Mouse (Mus musculus): ENCODE measurements around the gene Ehd1. TPM values are rescaled to one million over a fixed set of nuclear protein-coding genes. Genes with fewer than 3 reads are reported as not detected.

The Ehd1 gene
- polyA plus RNA-seq, 1 experiment from 2014 or later, result 44.9 TPM

DNA sequence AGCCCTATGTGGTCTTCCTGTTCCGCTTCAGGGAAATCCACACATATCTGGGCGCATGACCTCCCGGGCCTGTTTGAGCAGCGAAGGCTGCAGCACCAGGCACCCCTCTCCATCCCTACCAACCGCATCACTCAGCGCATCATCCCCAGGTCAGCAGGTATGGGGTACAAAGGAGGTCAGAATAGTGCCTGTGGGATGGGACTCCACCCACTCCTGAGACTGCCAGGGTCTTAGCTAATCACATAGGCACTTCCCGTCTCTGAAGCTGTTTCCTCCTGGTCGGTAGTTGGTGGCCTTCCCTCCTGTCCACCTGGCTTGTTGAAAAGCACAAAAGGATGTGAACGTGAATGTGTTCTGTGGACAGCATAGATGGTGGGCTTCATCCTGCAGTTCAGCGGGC is 70.1 kb downstream of the Ehd1 start:
- Histone ChIP-seq H3K4me2 (replicated peaks; ENCODE audit: low read depth, low read length) (no peak overlapping the region), H3K36me3 (ENCODE audit: control insufficient read depth, insufficient read depth, low read length) (peaks cover 18% of the 10 kb centered on the region), H3K9me3 (ENCODE audit: control insufficient read depth, low read depth, low read length) (no peaks in the 10 kb centered on the region), H3K9ac (replicated peaks; ENCODE audit: low read depth, low read length) (no peak overlapping the region), H3K27me3 (ENCODE audit: control insufficient read depth, insufficient read depth, low read length) (no peaks in the 10 kb centered on the region), H3K4me1 (ENCODE audit: control insufficient read depth, insufficient read depth, low read length) (0 out of 2 replicates have a peak, but pooled peaks cover 7% of the 10 kb centered on the region), H3K27ac (ENCODE audit: low read length) (no peak overlapping the region), H3K4me3 (ENCODE audit: low read depth, low read length) (no peak overlapping the region)
- WGBS, result 78% methylated on average over 10 of the region's 10 CpGs
- ATAC-seq (ENCODE audit: insufficient number of reproducible peaks, insufficient read depth, low FRiP score, low read depth), result no peak

DNA sequence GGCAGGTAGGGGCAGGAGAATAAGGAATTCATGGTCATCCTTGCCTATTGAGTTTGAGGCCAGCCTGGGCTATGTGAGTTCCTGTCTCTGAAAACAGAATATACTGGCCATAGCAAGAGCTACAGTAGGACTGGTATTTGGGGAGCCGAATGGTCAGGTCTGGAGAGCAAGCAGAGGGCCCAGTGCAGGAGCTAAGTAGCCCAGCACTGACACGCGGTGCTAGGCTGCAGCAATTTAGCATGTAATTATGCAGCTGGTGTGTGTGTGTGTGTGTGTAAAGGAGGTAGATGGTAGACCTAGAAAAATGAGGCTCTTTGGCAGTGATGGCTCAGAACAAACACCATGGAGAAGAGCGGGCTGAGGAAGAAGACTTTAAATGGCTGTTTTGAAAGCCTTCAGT is 71.1 kb downstream of the Ehd1 start:
- H3K4me3 ChIP-seq (ENCODE audit: low read depth, low read length), result no peak overlapping the region
- no peak for ATAC-seq (ENCODE audit: insufficient number of reproducible peaks, insufficient read depth, low FRiP score, low read depth)
- H3K9me3 ChIP-seq (ENCODE audit: control insufficient read depth, low read depth, low read length), result no peaks in the 10 kb centered on the region
- H3K36me3 ChIP-seq (ENCODE audit: control insufficient read depth, insufficient read depth, low read length), result peaks cover 18% of the 10 kb centered on the region
- H3K4me1 ChIP-seq (ENCODE audit: control insufficient read depth, insufficient read depth, low read length), result 0 out of 2 replicates have a peak, but pooled peaks cover 7% of the 10 kb centered on the region
- H3K27ac ChIP-seq (ENCODE audit: low read length), result no peak overlapping the region
- no peaks in the 10 kb centered on the region for H3K27me3 ChIP-seq (ENCODE audit: control insufficient read depth, insufficient read depth, low read length)
- H3K4me2 ChIP-seq (replicated peaks; ENCODE audit: low read depth, low read length), result no peak overlapping the region
- H3K9ac ChIP-seq (replicated peaks; ENCODE audit: low read depth, low read length), result no peak overlapping the region
- WGBS, result 95% methylated on average over 4 of the region's 4 CpGs

DNA sequence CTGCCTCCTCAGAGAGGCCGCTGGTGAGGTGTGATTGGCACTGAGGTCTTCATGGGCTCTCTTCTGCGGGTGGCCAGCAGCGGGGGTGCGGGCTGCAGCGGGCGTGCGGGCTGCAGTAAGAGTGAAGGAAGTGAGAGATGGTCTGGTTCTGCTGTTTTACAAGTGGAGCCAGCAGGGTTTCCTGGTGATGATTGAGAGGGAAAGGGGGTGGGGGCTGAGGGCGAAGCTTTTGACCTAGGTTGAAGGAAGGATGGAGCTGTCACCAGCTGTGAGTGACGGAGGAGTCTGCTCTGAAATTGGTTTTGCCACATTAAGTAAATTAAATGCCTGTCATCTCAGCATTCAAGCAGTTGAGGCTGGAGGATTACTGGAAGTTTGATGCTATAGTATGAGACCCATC is 72.2 kb downstream of the Ehd1 start:
- H3K9me3 ChIP-seq (ENCODE audit: control insufficient read depth, low read depth, low read length), result no peaks in the 10 kb centered on the region
- no peak overlapping the region for H3K4me3 ChIP-seq (ENCODE audit: low read depth, low read length)
- 0 out of 2 replicates have a peak, but pooled peaks cover 7% of the 10 kb centered on the region for H3K4me1 ChIP-seq (ENCODE audit: control insufficient read depth, insufficient read depth, low read length)
- no peak overlapping the region for H3K4me2 ChIP-seq (replicated peaks; ENCODE audit: low read depth, low read length)
- no peak for ATAC-seq (ENCODE audit: insufficient number of reproducible peaks, insufficient read depth, low FRiP score, low read depth)
- 0 out of 2 replicates have a peak overlapping the region, but pooled peaks have one; percentile 36 for H3K27ac ChIP-seq (ENCODE audit: low read length)
- no peak overlapping the region for H3K9ac ChIP-seq (replicated peaks; ENCODE audit: low read depth, low read length)
- H3K36me3 ChIP-seq (ENCODE audit: control insufficient read depth, insufficient read depth, low read length), result peaks cover 22% of the 10 kb centered on the region
- no peaks in the 10 kb centered on the region for H3K27me3 ChIP-seq (ENCODE audit: control insufficient read depth, insufficient read depth, low read length)
- 60% methylated on average over 9 of the region's 9 CpGs for WGBS

DNA sequence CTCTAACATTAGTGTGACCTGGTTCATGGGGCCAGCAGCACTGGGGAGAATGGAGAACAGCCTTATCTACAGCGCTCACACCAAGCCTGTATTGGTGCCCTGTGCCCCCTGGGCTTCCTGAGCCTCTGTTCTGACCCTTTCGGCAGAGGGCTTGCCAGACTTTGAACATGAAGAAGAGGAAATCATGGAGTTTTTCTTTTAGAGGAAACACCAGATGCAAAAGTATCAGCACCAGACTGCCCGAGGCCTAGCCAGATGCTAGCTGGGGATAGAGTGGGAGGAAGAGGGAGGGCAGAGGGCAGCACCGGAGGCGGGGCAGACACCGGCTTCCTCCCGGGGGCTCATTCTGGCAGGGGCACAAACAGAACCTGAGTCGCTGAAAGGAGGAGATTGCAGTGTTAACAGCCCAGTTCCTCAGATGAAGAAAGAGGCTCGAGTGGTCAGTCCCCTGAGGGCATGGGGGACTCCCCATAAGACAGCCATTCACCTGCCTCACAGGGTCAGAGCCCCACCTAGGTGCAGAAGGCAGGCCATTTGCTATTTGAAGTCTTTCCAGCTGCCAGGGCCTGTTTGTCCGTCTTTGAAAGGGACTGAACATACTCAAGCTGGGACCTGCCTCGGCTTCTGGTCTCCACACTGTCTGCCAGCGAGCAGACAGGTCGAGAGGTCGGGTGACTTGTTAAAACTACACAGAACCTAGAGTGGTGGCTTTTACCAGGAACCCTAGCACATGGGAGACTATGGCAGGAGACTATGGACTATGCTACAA is 72.9 kb downstream of the Ehd1 start:
- 31% methylated on average over 14 of the region's 14 CpGs for WGBS
- Histone ChIP-seq H3K27ac (ENCODE audit: low read length) (peak overlapping the region; percentile 36; the same call in 1 of the 2 replicates), H3K4me1 (ENCODE audit: control insufficient read depth, insufficient read depth, low read length) (0 out of 2 replicates have a peak, but pooled peaks cover 7% of the 10 kb centered on the region), H3K27me3 (ENCODE audit: control insufficient read depth, insufficient read depth, low read length) (no peaks in the 10 kb centered on the region), H3K4me3 (ENCODE audit: low read depth, low read length) (no peak overlapping the region), H3K4me2 (replicated peaks; ENCODE audit: low read depth, low read length) (no peak overlapping the region; the same call in 1 of the 2 replicates), H3K9me3 (ENCODE audit: control insufficient read depth, low read depth, low read length) (no peaks in the 10 kb centered on the region), H3K36me3 (ENCODE audit: control insufficient read depth, insufficient read depth, low read length) (peaks cover 22% of the 10 kb centered on the region), H3K9ac (replicated peaks; ENCODE audit: low read depth, low read length) (no peak overlapping the region)
- ATAC-seq (ENCODE audit: insufficient number of reproducible peaks, insufficient read depth, low FRiP score, low read depth), result peak; percentile 24; the same call in 1 of the 2 replicates

MicroRNA genes within 50 kb of the gene (microRNA counts, 519-probe panel; counts per million panel counts)
- microRNA mmu-miR-192, result 3,472 counts per million, percentile 68 among the panel's probes with 10 or more counts

Small RNA genes within 50 kb of the gene (microRNA-seq; reads per million reads assigned to microRNA genes)
- gene Mir192 (1,157 reads per million, percentile 73 among the genes with 10 or more reads in this experiment), gene Mir194-2 (532 reads per million, percentile 66 among the genes with 10 or more reads in this experiment), gene Mir6989 (not detected)

Other genes starting within 250 kb of the Ehd1 start
- 24.8 and 27.5 TPM in 2 replicates for gene Syvn1, start 230.1 kb upstream of the Ehd1 start, polyA plus RNA-seq (2014; fragmentation: Nextera tagmentation; extraction: Ambion mirVana)
- gene Mrpl49, start 218.9 kb upstream of the Ehd1 start, polyA plus RNA-seq (2014; fragmentation: Nextera tagmentation; extraction: Ambion mirVana), result 75.5 and 77.4 TPM in 2 replicates
- gene Fau, start 218.9 kb upstream of the Ehd1 start, polyA plus RNA-seq (2014; fragmentation: Nextera tagmentation; extraction: Ambion mirVana), result 902 and 945 TPM in 2 replicates
- 27.6 and 30.8 TPM in 2 replicates for gene Znhit2, start 215.5 kb upstream of the Ehd1 start, polyA plus RNA-seq (2014; fragmentation: Nextera tagmentation; extraction: Ambion mirVana)
- gene Tm7sf2, start 208.4 kb upstream of the Ehd1 start, polyA plus RNA-seq (2014; fragmentation: Nextera tagmentation; extraction: Ambion mirVana), result 24.8 and 24.9 TPM in 2 replicates
- 60.1 and 66.7 TPM in 2 replicates for gene Vps51, start 199.5 kb upstream of the Ehd1 start, polyA plus RNA-seq (2014; fragmentation: Nextera tagmentation; extraction: Ambion mirVana)
- gene Tmem262, start 196.7 kb upstream of the Ehd1 start, polyA plus RNA-seq (2014; fragmentation: Nextera tagmentation; extraction: Ambion mirVana), result not detected in 2 replicates
- 1.0 and 2.1 TPM in 2 replicates for gene Gm28374, start 194.5 kb upstream of the Ehd1 start, polyA plus RNA-seq (2014; fragmentation: Nextera tagmentation; extraction: Ambion mirVana)
- 77.7 and 81.6 TPM in 2 replicates for gene Zfpl1, start 191.8 kb upstream of the Ehd1 start, polyA plus RNA-seq (2014; fragmentation: Nextera tagmentation; extraction: Ambion mirVana)
- gene Cdca5, start 191.7 kb upstream of the Ehd1 start, polyA plus RNA-seq (2014; fragmentation: Nextera tagmentation; extraction: Ambion mirVana), result 37.2 and 39.0 TPM in 2 replicates
- gene AC131692.1, start 182.3 kb upstream of the Ehd1 start, polyA plus RNA-seq (2014; fragmentation: Nextera tagmentation; extraction: Ambion mirVana), result 0.42 and 0.62 TPM in 2 replicates
- 0.54 and 0.64 TPM in 2 replicates for gene Naaladl1, start 170.9 kb upstream of the Ehd1 start, polyA plus RNA-seq (2014; fragmentation: Nextera tagmentation; extraction: Ambion mirVana)
- 45.4 and 47.9 TPM in 2 replicates for gene Sac3d1, start 158.1 kb upstream of the Ehd1 start, polyA plus RNA-seq (2014; fragmentation: Nextera tagmentation; extraction: Ambion mirVana)
- 27.6 and 30.6 TPM in 2 replicates for gene Snx15, start 148.4 kb upstream of the Ehd1 start, polyA plus RNA-seq (2014; fragmentation: Nextera tagmentation; extraction: Ambion mirVana)
- 0.23 and 0.34 TPM in 2 replicates for gene Batf2, start 135.7 kb upstream of the Ehd1 start, polyA plus RNA-seq (2014; fragmentation: Nextera tagmentation; extraction: Ambion mirVana)
- 101 and 107 TPM in 2 replicates for gene Arl2, start 135.2 kb upstream of the Ehd1 start, polyA plus RNA-seq (2014; fragmentation: Nextera tagmentation; extraction: Ambion mirVana)
- gene Majin, start 92.3 kb upstream of the Ehd1 start, polyA plus RNA-seq (2014; fragmentation: Nextera tagmentation; extraction: Ambion mirVana), result not detected in 2 replicates
- gene Gpha2, start 50.3 kb upstream of the Ehd1 start, polyA plus RNA-seq (2014; fragmentation: Nextera tagmentation; extraction: Ambion mirVana), result 0.90 TPM in 1 of 2 replicates, not detected in the other
- 22.1 and 23.5 TPM in 2 replicates for gene Ppp2r5b, start 40.9 kb upstream of the Ehd1 start, polyA plus RNA-seq (2014; fragmentation: Nextera tagmentation; extraction: Ambion mirVana)
- 9.2 and 10.4 TPM in 2 replicates for gene Atg2a, start 35.1 kb upstream of the Ehd1 start, polyA plus RNA-seq (2014; fragmentation: Nextera tagmentation; extraction: Ambion mirVana)
- gene Cdc42bpg, start 29.7 kb downstream of the Ehd1 start, polyA plus RNA-seq (2014; fragmentation: Nextera tagmentation; extraction: Ambion mirVana), result 2.2 and 2.3 TPM in 2 replicates
- 40.0 and 41.3 TPM in 2 replicates for gene Men1, start 58.3 kb downstream of the Ehd1 start, polyA plus RNA-seq (2014; fragmentation: Nextera tagmentation; extraction: Ambion mirVana)
- gene Map4k2, start 64.4 kb downstream of the Ehd1 start, polyA plus RNA-seq (2014; fragmentation: Nextera tagmentation; extraction: Ambion mirVana), result 10.0 TPM in 2 replicates
- 126 and 139 TPM in 2 replicates for gene Sf1, start 87.0 kb downstream of the Ehd1 start, polyA plus RNA-seq (2014; fragmentation: Nextera tagmentation; extraction: Ambion mirVana)
- gene Pygm, start 107.7 kb downstream of the Ehd1 start, polyA plus RNA-seq (2014; fragmentation: Nextera tagmentation; extraction: Ambion mirVana), result 9.3 and 10.1 TPM in 2 replicates
- 38.6 and 47.8 TPM in 2 replicates for gene Rasgrp2, start 122.6 kb downstream of the Ehd1 start, polyA plus RNA-seq (2014; fragmentation: Nextera tagmentation; extraction: Ambion mirVana)
- 2.5 and 2.6 TPM in 2 replicates for gene Nrxn2, start 142.0 kb downstream of the Ehd1 start, polyA plus RNA-seq (2014; fragmentation: Nextera tagmentation; extraction: Ambion mirVana)